Mouse (Mus musculus) intestine, embryonic 16.5 days (tissue): ENCODE measurements around the gene Bnipl. TPM values are rescaled to one million over a fixed set of nuclear protein-coding genes. Genes with fewer than 3 reads are reported as not detected.
"Not testable (repeated sequence)": the region's sequence is repeated elsewhere in the genome, so short reads cannot be mapped to it uniquely, and the experiment has no call there.

Experiments used
- ATAC-seq: fragments of 200-750 bp; cut with Nextera tagmentation; 2 replicates; pipeline ENCODE4 v1.8.0; 2017; ENCODE audit warnings: moderate TSS enrichment, moderate library complexity
- H3K27ac ChIP-seq: fragments of 300-500 bp; sonication (generic); 2 replicates; pipeline ENCODE4 v1.5.1; 2014; ENCODE audit warnings: mild to moderate bottlenecking, low read length
- H3K27me3 ChIP-seq: fragments of 300-500 bp; sonication (generic); replicated peaks from 2 replicates; pipeline ENCODE4 v1.6.1; 2014; ENCODE audit warnings: low read length, control low read depth, mixed read lengths; ENCODE audit not compliant: control insufficient read depth, insufficient read depth
- H3K36me3 ChIP-seq: fragments of 300-500 bp; sonication (generic); 2 replicates; pipeline ENCODE4 v1.6.1; 2014; ENCODE audit warnings: low read length, control low read depth; ENCODE audit not compliant: control insufficient read depth, insufficient read depth
- H3K4me1 ChIP-seq: fragments of 300-500 bp; sonication (generic); 2 replicates; pipeline ENCODE4 v1.6.1; 2014; ENCODE audit warnings: low read length, control low read depth, mixed read lengths; ENCODE audit not compliant: control insufficient read depth, insufficient read depth
- H3K4me2 ChIP-seq: fragments of 300-500 bp; sonication (generic); 2 replicates; pipeline ENCODE4 v1.6.1; 2014; ENCODE audit warnings: low read depth, low read length, control low read depth
- H3K4me3 ChIP-seq: fragments of 300-500 bp; sonication (generic); 2 replicates; pipeline ENCODE4 v1.5.1; 2014; ENCODE audit warnings: mild to moderate bottlenecking, low read length
- H3K9ac ChIP-seq: fragments of 300-500 bp; sonication (generic); 2 replicates; pipeline ENCODE4 v1.6.1; 2014; ENCODE audit warnings: low read depth, low read length
- H3K9me3 ChIP-seq: fragments of 300-500 bp; sonication (generic); 2 replicates; pipeline ENCODE4 v1.6.1; 2016; ENCODE audit warnings: low read length, control low read depth; ENCODE audit not compliant: control insufficient read depth
- WGBS: fragments of 180-500 bp; shearing (Covaris S2); extraction: QIAGEN DNeasy Blood & Tissue Kit; methylation state at CpG from one replicate; pipeline ENCODE4 v1.1.7; 2014; 5-methylcytosine and 5-hydroxymethylcytosine counted together
- polyA plus RNA-seq: library from polyadenylated mRNA; unstranded; fragments of >200 nt; fragmentation: Nextera tagmentation; extraction: Ambion mirVana; gene quantifications from 2 replicates; pipeline ENCODE4 v1.2.1, GENCODE M21; 2015

The Bnipl gene
- polyA plus RNA-seq, 1 experiment from 2014 or later: 0.72 TPM

DNA sequence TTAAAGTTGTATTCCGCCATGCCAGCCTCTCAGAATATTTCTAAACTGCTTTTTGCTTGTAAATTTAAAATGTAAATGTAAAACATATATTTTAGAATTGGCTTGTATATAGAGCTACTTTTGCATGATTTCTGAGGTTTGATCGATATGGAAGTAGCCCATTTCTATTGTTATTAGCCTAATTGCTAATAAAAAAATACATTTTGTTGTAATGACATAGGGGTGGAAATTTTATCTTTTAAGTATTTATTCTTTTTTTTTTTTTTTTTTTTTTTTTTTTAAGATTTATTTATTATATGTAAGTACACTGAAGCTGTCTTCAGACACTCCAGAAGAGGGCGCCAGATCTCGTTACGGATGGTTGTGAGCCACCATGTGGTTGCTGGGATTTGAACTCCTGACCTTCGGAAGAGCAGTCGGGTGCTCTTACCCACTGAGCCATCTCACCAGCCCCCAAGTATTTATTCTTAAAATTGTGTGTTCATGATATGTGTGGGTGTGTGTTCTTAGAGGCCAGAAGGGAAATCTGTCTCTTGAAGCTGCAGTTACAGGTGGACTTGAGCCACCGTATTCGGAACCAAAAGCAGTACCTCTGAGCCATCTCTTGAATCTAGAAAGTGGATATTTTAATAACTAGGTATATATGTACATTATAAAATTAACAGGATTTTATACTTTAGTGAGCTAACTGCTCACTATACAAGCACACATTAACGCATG, 37.9 kb downstream of the Bnipl start:
- not testable (repeated sequence) for ATAC-seq, H3K4me2 ChIP-seq, H3K4me1 ChIP-seq, H3K36me3 ChIP-seq, H3K4me3 ChIP-seq, H3K27me3 ChIP-seq, H3K27ac ChIP-seq, H3K9ac ChIP-seq, H3K9me3 ChIP-seq
- WGBS: 97% methylated on average over 7 of the region's 10 CpGs

DNA sequence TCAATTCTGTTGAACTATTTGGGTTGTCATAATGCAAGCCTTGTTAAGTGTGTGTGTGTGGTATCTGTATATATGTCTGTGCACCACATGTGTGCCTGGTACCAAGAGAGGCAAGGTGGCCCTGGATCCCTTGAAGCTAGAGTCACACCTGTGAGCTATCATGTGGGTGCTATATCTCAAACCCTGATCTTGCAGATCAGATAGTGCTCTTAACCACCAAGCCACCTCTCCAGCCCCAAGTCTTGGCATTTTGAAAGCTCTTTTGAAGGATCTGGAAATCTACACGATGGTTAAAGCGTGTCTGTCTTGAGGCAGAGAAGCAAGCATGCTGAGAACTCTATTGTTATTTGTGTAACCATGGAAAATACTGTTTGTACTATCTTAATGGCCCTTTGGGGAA, 40.4 kb downstream of the Bnipl start:
- Histone ChIP-seq H3K9ac (no peak overlapping the region), H3K36me3 (no peaks in the 10 kb centered on the region), H3K9me3 (no peaks in the 10 kb centered on the region), H3K27ac (no peak overlapping the region), H3K4me2 (no peak overlapping the region), H3K4me1 (0 out of 2 replicates have a peak, but pooled peaks cover 3% of the 10 kb centered on the region), H3K4me3 (no peak overlapping the region), H3K27me3 (no peaks in the 10 kb centered on the region)
- WGBS: 88% methylated on average over 2 of the region's 2 CpGs
- no peak for ATAC-seq

- H3K4me1 ChIP-seq: no peaks in the 10 kb centered on the region
- H3K4me2 ChIP-seq: no peak overlapping the region
- no peaks in the 10 kb centered on the region for H3K27me3 ChIP-seq
- WGBS: 84% methylated on average over 4 of the region's 4 CpGs
- ATAC-seq: no peak
- peaks cover under 1% of the 10 kb centered on the region for H3K36me3 ChIP-seq
- no peak overlapping the region for H3K9ac ChIP-seq
- no peak overlapping the region for H3K4me3 ChIP-seq
- no peaks in the 10 kb centered on the region for H3K9me3 ChIP-seq
- no peak overlapping the region for H3K27ac ChIP-seq
These were observed 42.7 kb downstream of the Bnipl start for GRCm38 (mm10) chr3:95208286-95208685.

GRCm38 (mm10) chr3:95203880-95204279, 47.1 kb downstream of the Bnipl start:
- no peak overlapping the region for H3K27ac ChIP-seq
- H3K9ac ChIP-seq: no peak overlapping the region
- H3K4me2 ChIP-seq: no peak overlapping the region
- H3K9me3 ChIP-seq: no peaks in the 10 kb centered on the region
- no peaks in the 10 kb centered on the region for H3K4me1 ChIP-seq
- H3K4me3 ChIP-seq: no peak overlapping the region
- H3K27me3 ChIP-seq: no peaks in the 10 kb centered on the region
- H3K36me3 ChIP-seq: peaks cover 12% of the 10 kb centered on the region
- ATAC-seq: no peak
- WGBS: 91% methylated on average over 6 of the region's 6 CpGs

DNA sequence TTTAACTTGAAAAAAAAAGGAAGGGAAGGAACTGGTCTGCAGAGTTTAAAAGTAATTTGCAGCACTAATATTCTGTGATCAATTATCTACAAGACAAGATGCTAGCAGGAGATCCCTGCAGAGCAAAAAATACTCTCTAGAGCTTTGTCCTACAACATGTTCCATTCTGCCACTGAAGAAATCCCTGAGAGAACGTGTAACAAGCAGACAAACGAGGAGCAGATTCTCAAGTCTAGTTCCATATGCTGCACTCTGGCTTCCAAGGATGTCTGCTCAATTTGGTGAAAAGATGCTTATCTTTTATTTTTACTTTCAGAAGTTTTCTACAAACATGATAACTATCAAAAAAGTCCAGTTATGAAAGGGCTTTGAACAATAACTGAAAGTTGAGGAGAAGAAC, 50.4 kb downstream of the Bnipl start:
- Histone ChIP-seq H3K27ac (no peak overlapping the region), H3K36me3 (peaks cover 12% of the 10 kb centered on the region)
- 83% methylated on average over 2 of the region's 2 CpGs for WGBS

DNA sequence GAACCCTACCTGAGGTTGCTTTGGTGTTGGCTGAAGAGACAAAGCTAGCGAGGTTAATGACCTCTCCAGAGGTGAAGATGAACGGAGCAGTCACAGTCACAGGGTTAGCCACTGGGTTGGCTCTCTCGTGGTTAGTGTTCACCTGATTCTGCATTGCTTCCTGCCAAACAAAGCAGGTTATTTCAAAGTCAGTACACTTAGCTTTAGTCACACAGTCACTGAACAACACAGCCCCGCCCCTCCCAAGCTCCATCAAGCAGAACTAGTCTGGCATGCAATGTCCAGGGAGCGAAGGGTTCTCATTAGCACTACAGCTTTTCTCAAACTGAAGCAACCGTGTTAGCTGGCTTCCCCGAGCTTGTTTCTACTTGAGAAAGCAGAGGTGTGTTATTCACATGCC, 50.9 kb downstream of the Bnipl start:
- no peak for ATAC-seq
- no peak overlapping the region for H3K9ac ChIP-seq
- no peak overlapping the region for H3K27ac ChIP-seq
- no peaks in the 10 kb centered on the region for H3K9me3 ChIP-seq
- H3K4me3 ChIP-seq: no peak overlapping the region
- peaks cover 12% of the 10 kb centered on the region for H3K36me3 ChIP-seq
- no peaks in the 10 kb centered on the region for H3K4me1 ChIP-seq
- no peaks in the 10 kb centered on the region for H3K27me3 ChIP-seq
- 86% methylated on average over 7 of the region's 7 CpGs for WGBS
- no peak overlapping the region for H3K4me2 ChIP-seq

More for the DNA sequence above, 50.4 kb downstream of the Bnipl start:
- Histone ChIP-seq H3K4me1 (no peaks in the 10 kb centered on the region), H3K4me3 (no peak overlapping the region), H3K4me2 (no peak overlapping the region), H3K27me3 (no peaks in the 10 kb centered on the region), H3K9ac (no peak overlapping the region), H3K9me3 (no peaks in the 10 kb centered on the region)
- ATAC-seq: no peak

DNA sequence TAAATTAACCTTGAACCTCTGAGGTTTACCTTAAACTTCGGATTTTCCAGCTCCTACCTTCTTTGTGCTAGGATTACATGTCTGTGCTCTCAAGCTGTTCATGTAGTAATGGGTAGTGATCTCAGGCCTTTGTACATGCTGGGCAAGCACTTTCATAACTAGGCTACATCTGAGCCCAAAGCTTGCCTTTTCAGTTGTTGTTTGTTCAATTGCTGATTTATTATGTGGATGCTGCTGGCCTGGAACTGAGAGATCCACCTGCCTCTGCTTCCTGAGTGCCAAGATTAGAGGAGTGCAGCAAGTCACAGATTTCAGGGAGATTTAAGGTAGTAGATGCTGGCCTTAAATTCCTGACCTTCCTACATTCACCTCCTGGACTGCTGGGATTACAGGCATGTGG, 51.9 kb downstream of the Bnipl start:
- no peak for ATAC-seq
- 83% methylated on average over 1 of the region's 1 CpGs for WGBS
- Histone ChIP-seq H3K36me3 (peaks cover 15% of the 10 kb centered on the region), H3K27me3 (no peaks in the 10 kb centered on the region), H3K9me3 (no peaks in the 10 kb centered on the region), H3K4me2 (no peak overlapping the region), H3K27ac (no peak overlapping the region), H3K4me3 (no peak overlapping the region), H3K9ac (no peak overlapping the region), H3K4me1 (no peaks in the 10 kb centered on the region)

- ATAC-seq: no peak
- Histone ChIP-seq H3K36me3 (peaks cover 3% of the 10 kb centered on the region), H3K4me3 (no peak overlapping the region), H3K27me3 (no peaks in the 10 kb centered on the region), H3K9me3 (no peaks in the 10 kb centered on the region), H3K4me1 (no peaks in the 10 kb centered on the region), H3K4me2 (no peak overlapping the region), H3K9ac (no peak overlapping the region), H3K27ac (no peak overlapping the region)
- WGBS: 80% methylated on average over 2 of the region's 2 CpGs
These were observed 55.2 kb downstream of the Bnipl start for GRCm38 (mm10) chr3:95195772-95196171.

DNA sequence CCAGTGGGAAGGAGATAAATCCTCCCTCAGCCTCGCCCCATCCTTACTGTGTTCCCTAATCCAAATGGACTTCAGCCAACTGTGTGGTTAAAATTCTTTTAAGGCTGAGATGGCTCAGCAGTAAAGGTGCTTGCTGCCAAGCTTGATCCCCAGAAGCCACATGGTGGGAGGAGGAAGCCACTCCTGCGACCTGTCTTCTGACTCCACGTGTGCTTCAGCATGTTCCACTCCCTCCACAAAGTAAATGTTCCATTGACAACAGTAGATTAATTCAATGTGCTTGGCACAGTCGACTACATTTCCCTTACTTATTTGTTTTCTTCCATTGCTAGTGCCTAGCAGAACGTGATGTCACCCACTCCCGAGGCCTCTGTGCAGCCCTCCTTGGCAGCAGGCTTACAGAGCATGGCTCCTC, 56.3 kb downstream of the Bnipl start:
- 79% methylated on average over 6 of the region's 6 CpGs for WGBS
- H3K4me3 ChIP-seq: no peak overlapping the region
- H3K36me3 ChIP-seq: peaks cover 6% of the 10 kb centered on the region
- no peak overlapping the region for H3K4me2 ChIP-seq
- no peak overlapping the region for H3K27ac ChIP-seq
- H3K9me3 ChIP-seq: no peaks in the 10 kb centered on the region
- H3K4me1 ChIP-seq: no peaks in the 10 kb centered on the region
- no peak overlapping the region for H3K9ac ChIP-seq
- no peak for ATAC-seq
- H3K27me3 ChIP-seq: no peaks in the 10 kb centered on the region
